Mouse (Mus musculus): Measurements from ENCODE around the gene Ptgfrn. TPM values are rescaled to one million over a fixed set of nuclear protein-coding genes. Genes with fewer than 3 reads are reported as not detected.
A peak's percentile ranks its signal among the peaks of the same experiment; 100 is the strongest.

The Ptgfrn gene
- polyA plus RNA-seq, 1 experiment from 2014 or later = 2.3 TPM

- Histone ChIP-seq H3K9me3 (no peaks in the 10 kb centered on the region), H3K27me3 (no peaks in the 10 kb centered on the region), H3K4me1 (replicated peaks) (peaks cover 18% of the 10 kb centered on the region), H3K9ac (replicated peaks) (no peak overlapping the region), H3K36me3 (no peaks in the 10 kb centered on the region), H3K27ac (no peak overlapping the region), H3K4me3 (replicated peaks) (no peak overlapping the region), H3K4me2 (replicated peaks) (no peak overlapping the region)
- WGBS = 84% methylated on average over 9 of the region's 9 CpGs
- no peak for ATAC-seq
Observed at GRCm38 (mm10) chr3:101099701-101100357, 10.2 kb downstream of the Ptgfrn start.

- Histone ChIP-seq H3K4me3 (replicated peaks) (no peak overlapping the region), H3K9me3 (no peaks in the 10 kb centered on the region), H3K27ac (no peak overlapping the region), H3K4me1 (replicated peaks) (peaks cover 17% of the 10 kb centered on the region), H3K9ac (replicated peaks) (no peak overlapping the region), H3K27me3 (no peaks in the 10 kb centered on the region), H3K36me3 (no peaks in the 10 kb centered on the region), H3K4me2 (replicated peaks) (no peak overlapping the region)
- ATAC-seq = no peak
- WGBS = 81% methylated on average over 4 of the region's 4 CpGs
Observed at GRCm38 (mm10) chr3:101098073-101098472, 12.0 kb downstream of the Ptgfrn start.

- Histone ChIP-seq H3K9me3 (no peaks in the 10 kb centered on the region), H3K27me3 (no peaks in the 10 kb centered on the region), H3K9ac (replicated peaks) (no peak overlapping the region), H3K27ac (no peak overlapping the region), H3K4me2 (replicated peaks) (no peak overlapping the region), H3K4me1 (replicated peaks) (peaks cover 17% of the 10 kb centered on the region), H3K4me3 (replicated peaks) (no peak overlapping the region), H3K36me3 (no peaks in the 10 kb centered on the region)
- WGBS = 72% methylated on average over 9 of the region's 9 CpGs
- ATAC-seq = 0 out of 2 replicates have a peak, but pooled peaks have one; percentile 48
Observed at GRCm38 (mm10) chr3:101097146-101097800, 12.8 kb downstream of the Ptgfrn start.

GRCm38 (mm10) chr3:101095761-101096449 lies 14.2 kb downstream of the Ptgfrn start:
- Histone ChIP-seq H3K4me2 (replicated peaks) (no peak overlapping the region), H3K27ac (no peak overlapping the region)
- 78% methylated on average over 5 of the region's 5 CpGs for WGBS

GRCm38 (mm10) chr3:101092202-101092601 lies 17.9 kb downstream of the Ptgfrn start:
- Histone ChIP-seq H3K36me3 (no peaks in the 10 kb centered on the region), H3K4me3 (replicated peaks) (no peak overlapping the region), H3K27me3 (no peaks in the 10 kb centered on the region), H3K9ac (replicated peaks) (no peak overlapping the region), H3K27ac (no peak overlapping the region), H3K9me3 (no peaks in the 10 kb centered on the region), H3K4me2 (replicated peaks) (no peak overlapping the region), H3K4me1 (replicated peaks) (peaks cover 5% of the 10 kb centered on the region; the same call in 1 of the 2 replicates)
- 67% methylated on average over 13 of the region's 13 CpGs for WGBS
- ATAC-seq = no peak

More at GRCm38 (mm10) chr3:101095761-101096449, 14.2 kb downstream of the Ptgfrn start:
- no peaks in the 10 kb centered on the region for H3K36me3 ChIP-seq
- peaks cover 10% of the 10 kb centered on the region for H3K4me1 ChIP-seq (replicated peaks)
- ATAC-seq = no peak
- H3K4me3 ChIP-seq (replicated peaks) = no peak overlapping the region
- no peak overlapping the region for H3K9ac ChIP-seq (replicated peaks)
- no peaks in the 10 kb centered on the region for H3K27me3 ChIP-seq
- H3K9me3 ChIP-seq = no peaks in the 10 kb centered on the region

- no peak overlapping the region for H3K4me3 ChIP-seq (replicated peaks)
- ATAC-seq = no peak
- 85% methylated on average over 7 of the region's 7 CpGs for WGBS
- H3K9me3 ChIP-seq = no peaks in the 10 kb centered on the region
- H3K36me3 ChIP-seq = no peaks in the 10 kb centered on the region
- H3K27me3 ChIP-seq = no peaks in the 10 kb centered on the region
- no peak overlapping the region for H3K27ac ChIP-seq
- H3K4me2 ChIP-seq (replicated peaks) = no peak overlapping the region
- no peak overlapping the region for H3K9ac ChIP-seq (replicated peaks)
- peaks cover under 1% of the 10 kb centered on the region; the same call in 1 of the 2 replicates for H3K4me1 ChIP-seq (replicated peaks)
Observed at GRCm38 (mm10) chr3:101086584-101087445, 23.3 kb downstream of the Ptgfrn start.

- H3K4me2 ChIP-seq (replicated peaks) = no peak overlapping the region
- no peak for ATAC-seq
- peaks cover 30% of the 10 kb centered on the region for H3K36me3 ChIP-seq
- WGBS = 88% methylated on average over 4 of the region's 4 CpGs
- no peak overlapping the region for H3K4me3 ChIP-seq (replicated peaks)
- no peak overlapping the region for H3K9ac ChIP-seq (replicated peaks)
- H3K9me3 ChIP-seq = no peaks in the 10 kb centered on the region
- peaks cover 3% of the 10 kb centered on the region; the same call in 1 of the 2 replicates for H3K4me1 ChIP-seq (replicated peaks)
- no peak overlapping the region for H3K27ac ChIP-seq
- no peaks in the 10 kb centered on the region for H3K27me3 ChIP-seq
Observed at GRCm38 (mm10) chr3:101080925-101081324, 29.2 kb downstream of the Ptgfrn start.

GRCm38 (mm10) chr3:101078344-101078743 lies 31.7 kb downstream of the Ptgfrn start:
- H3K9me3 ChIP-seq = no peaks in the 10 kb centered on the region
- no peak for ATAC-seq
- no peak overlapping the region for H3K27ac ChIP-seq
- peaks cover 30% of the 10 kb centered on the region for H3K36me3 ChIP-seq
- peaks cover 5% of the 10 kb centered on the region; the same call in 1 of the 2 replicates for H3K4me1 ChIP-seq (replicated peaks)
- 100% methylated on average over 1 of the region's 1 CpGs for WGBS
- no peaks in the 10 kb centered on the region for H3K27me3 ChIP-seq
- H3K4me3 ChIP-seq (replicated peaks) = no peak overlapping the region
- no peak overlapping the region for H3K4me2 ChIP-seq (replicated peaks)
- no peak overlapping the region for H3K9ac ChIP-seq (replicated peaks)

GRCm38 (mm10) chr3:101077710-101078100 lies 32.4 kb downstream of the Ptgfrn start:
- no peak overlapping the region for H3K4me2 ChIP-seq (replicated peaks)
- 89% methylated on average over 6 of the region's 6 CpGs for WGBS
- H3K9me3 ChIP-seq = no peaks in the 10 kb centered on the region
- H3K9ac ChIP-seq (replicated peaks) = no peak overlapping the region
- peaks cover 10% of the 10 kb centered on the region for H3K4me1 ChIP-seq (replicated peaks)
- peaks cover 30% of the 10 kb centered on the region for H3K36me3 ChIP-seq
- no peak for ATAC-seq
- no peak overlapping the region for H3K27ac ChIP-seq
- no peaks in the 10 kb centered on the region for H3K27me3 ChIP-seq
- H3K4me3 ChIP-seq (replicated peaks) = no peak overlapping the region

- Histone ChIP-seq H3K4me1 (replicated peaks) (peaks cover 16% of the 10 kb centered on the region), H3K27ac (no peak overlapping the region), H3K9ac (replicated peaks) (no peak overlapping the region), H3K4me3 (replicated peaks) (no peak overlapping the region), H3K4me2 (replicated peaks) (no peak overlapping the region), H3K36me3 (peaks cover 30% of the 10 kb centered on the region), H3K27me3 (no peaks in the 10 kb centered on the region), H3K9me3 (no peaks in the 10 kb centered on the region)
- WGBS = 98% methylated on average over 25 of the region's 25 CpGs
- ATAC-seq = no peak
Observed at GRCm38 (mm10) chr3:101076966-101077709, 32.9 kb downstream of the Ptgfrn start.

GRCm38 (mm10) chr3:101075866-101076265 lies 34.2 kb downstream of the Ptgfrn start:
- no peak for ATAC-seq
- H3K9me3 ChIP-seq = no peaks in the 10 kb centered on the region
- H3K4me1 ChIP-seq (replicated peaks) = peaks cover 25% of the 10 kb centered on the region
- H3K4me3 ChIP-seq (replicated peaks) = no peak overlapping the region
- WGBS = 91% methylated on average over 3 of the region's 3 CpGs
- H3K4me2 ChIP-seq (replicated peaks) = no peak overlapping the region
- peaks cover 30% of the 10 kb centered on the region for H3K36me3 ChIP-seq
- no peak overlapping the region for H3K27ac ChIP-seq
- no peaks in the 10 kb centered on the region for H3K27me3 ChIP-seq
- no peak overlapping the region for H3K9ac ChIP-seq (replicated peaks)

All from midbrain, embryonic 13.5 days (tissue).